Mouse (Mus musculus) mouse embryonic stem cell (cell line): ENCODE measurements around the gene Crybb3.
"Not testable (repeated sequence)": the region's sequence is repeated elsewhere in the genome, so short reads cannot be mapped to it uniquely, and the experiment has no call there.

Experiments
- in situ Hi-C, 2 experiments: fragments of 300-500 bp; cut with MboI; formaldehyde crosslinking; loops; 1 replicate in 1 of 2; 3 replicates in 1 of 2; pipeline ENCODE4 v1.14.3; 2019 to 2020; ENCODE audit warnings: low sequenced_read_pairs in 2 of 2, low pct_unique_long_range_greater_than_20kb in 1 of 2, mixed read lengths in 1 of 2; ENCODE audit not compliant: unreplicated experiment in 1 of 2

Crybb3 gene

DNA sequence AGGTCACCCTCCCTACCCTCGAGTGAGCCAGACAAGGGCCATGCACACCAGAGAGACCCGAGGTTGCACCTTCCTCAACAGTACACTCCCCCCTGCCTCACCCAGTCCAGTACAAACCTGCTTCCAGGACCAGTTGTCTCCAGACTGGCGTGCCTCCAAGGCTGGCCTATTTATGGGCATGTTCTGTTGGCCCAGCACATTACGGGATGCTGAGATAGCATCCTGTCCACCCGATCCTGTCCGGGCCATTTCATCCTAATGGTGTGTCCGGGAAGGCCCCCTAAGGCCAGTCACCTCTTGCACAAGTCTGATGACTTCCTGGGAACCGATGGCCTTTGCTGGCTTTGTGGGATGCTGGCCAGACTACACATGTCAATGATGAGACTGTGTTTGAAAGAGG lies at the start of gene Crybb3:
Crybb3 (minus strand) TSS at position 146 of the 400 bp plus-strand sequence.
- in situ Hi-C loops: no loop called here

DNA sequence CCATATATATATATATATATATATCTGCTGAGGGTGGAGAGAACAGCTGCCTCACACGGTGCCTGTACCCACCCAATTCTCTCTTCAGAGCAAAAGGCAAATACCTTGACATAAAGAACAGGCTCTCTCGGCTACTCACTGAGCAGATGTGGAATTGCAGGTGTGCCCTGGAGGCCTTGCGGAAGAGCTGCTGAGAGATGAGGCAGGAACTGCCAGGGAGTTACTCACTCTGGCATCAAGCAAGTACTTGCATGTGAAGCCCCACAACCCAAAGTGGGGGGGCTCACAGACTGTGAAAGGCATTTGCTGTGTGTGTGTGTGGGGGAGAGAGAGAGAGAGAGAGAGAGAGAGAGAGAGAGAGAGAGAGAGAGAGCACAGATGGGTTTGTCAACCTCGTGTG lies 47.0 kb upstream of the Crybb3 start:
- in situ Hi-C loops: no loop called here

DNA sequence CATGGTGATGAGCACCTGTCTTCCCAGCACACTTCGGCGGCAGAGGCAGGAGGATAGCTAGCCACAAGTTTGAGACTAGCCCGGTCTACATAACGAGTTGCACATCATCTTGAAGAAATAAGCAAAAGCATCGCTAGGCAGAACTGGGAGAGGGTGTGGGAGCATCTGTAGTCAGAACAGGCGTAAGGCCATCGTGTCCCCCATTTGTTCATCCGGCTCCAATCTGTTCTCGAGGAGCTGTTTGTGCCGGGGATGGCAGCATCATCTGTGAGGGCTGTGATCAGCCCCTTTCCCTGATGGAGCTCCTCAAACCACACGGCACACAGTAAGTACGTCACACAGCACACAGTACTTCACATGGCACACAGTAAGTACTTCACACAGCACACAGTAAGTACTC lies 45.1 kb upstream of the Crybb3 start:
- in situ Hi-C loops: no loop called here

DNA sequence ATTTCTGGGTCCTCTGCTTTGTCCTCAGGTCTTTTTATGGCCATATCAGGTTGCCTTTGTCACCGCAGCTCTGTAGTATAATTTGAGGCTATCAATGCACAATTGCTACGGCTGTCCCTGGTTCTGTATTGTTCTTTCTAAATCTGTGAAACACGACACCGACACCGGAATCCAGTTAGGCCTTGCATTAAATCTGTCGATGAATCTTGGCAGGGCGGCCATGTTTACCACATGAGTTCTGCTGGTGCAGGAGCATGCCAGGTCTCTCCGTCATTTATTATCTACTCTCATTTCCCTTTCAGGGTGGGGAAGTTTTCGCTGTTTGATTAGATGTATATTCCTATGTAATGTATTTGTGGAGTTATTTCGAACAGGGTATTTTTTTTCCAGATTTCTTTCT lies 42.3 kb upstream of the Crybb3 start:
- in situ Hi-C loops: no loop called here

DNA sequence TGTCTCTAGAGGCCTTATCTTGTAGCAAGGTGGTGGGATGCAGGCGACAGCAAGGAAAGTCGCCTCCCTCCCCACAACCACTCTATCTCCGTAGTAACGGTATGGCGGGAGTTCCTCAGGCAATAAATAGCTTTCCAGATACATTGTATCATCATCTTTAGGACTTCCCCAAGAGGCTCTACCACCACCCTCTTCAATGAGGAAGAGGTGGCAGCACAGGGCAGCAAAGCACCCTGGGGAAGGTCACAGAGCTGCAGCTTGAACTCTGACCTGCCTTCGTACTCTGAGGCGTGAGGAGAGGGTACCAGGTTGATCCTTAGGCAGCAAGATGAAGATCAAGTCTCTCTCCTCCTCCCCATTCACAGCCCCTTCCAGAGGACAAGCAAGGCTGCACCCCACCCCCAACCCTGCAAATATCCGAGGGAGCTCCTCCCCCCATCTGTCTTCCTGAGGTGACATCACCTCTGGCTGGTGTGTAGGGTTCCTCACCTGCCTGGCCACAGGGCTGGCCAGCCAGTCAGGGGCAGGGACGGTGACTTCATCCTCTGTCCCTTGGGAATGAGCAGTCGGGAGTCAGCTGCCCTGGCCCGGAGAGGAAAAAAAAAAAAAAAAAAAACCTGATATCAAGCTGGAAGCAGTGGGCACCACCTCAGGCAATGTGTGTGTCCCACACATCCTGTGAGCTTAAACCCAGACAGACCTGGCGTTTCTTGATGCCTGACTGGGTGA lies 41.1 kb upstream of the Crybb3 start:
- in situ Hi-C loops: no loop called here

DNA sequence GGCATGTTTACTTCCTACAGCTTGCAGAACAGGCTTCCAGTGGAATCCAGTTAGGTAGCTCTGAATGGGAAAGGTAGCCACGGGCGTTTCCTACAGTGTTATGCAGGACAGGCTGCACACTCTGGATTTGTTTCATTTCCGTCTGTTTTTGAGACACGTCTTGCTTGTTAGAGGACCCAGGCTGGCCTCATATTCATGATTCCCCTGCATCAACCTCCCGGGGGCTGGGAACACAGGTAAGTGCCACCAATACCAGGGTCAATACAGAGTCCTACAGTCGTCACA lies 40.1 kb upstream of the Crybb3 start:
- in situ Hi-C loops: no loop called here

DNA sequence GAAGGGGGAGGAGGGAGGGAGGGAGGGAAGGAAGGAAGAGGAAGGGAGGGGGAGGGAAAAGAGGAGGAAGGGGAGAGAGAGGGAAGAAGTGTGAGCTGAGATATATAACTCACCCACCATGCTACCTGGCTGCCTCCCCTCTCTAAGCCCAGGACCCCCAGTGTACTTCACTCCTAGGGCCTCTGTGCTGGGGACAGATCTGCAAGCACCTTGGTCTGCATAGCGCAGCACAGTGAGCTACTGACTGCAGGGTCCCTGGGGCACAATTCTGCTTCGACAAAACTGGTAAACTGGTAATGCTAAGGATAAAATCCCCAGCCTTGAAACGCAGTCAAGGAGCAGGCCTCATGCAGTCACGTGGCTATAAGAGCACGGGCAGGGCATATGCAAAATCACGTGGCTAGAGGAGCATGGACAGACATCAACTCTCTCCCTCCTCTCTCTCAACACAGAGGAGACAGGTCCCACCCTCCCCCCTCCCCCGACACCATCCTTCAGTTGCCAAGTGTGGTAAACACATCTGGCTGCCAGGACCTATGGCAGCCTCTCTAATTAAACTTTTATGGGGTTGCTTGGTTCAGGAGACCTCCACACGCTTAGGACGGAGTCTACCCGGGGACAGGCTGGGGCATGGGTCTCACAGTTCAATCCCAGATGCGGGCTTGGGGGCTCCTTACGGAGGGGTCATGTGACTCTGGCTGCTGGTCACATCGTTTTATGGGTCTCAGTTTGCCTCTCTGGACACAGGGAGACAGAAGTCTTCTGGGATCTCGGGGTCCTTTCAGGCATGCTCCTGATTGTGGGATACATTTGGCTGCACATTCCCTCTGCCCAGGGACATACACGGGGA lies 39.6 kb upstream of the Crybb3 start:
- in situ Hi-C loops: no loop called here

DNA sequence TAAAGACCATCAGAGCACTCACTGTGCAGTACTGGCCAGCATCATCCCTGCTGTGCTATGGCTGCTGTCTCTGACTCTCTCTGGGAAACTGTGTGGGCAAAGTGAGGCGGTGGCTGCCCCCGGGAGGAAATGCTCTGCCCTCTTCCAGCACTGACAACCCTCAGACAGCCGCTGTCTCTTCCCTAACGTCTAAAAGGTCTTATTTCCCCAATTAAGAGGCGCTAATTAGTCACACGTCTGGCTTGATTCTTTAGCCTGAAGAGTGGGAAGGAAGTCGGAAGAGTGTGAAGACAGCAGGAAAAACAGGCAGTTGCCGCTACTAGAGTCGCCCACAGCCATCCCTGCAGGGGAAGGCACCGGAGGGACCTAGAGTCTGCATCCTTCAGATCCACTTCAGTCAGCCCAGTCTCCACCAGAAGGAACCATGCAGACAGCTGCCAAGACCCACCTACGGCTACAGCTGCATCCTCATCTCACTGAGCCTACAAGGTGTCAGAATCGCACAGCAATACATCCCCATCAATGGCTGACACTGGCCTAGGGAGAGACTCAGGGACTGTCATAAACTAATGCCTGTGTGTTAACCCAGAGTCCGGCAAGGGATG lies 38.6 kb upstream of the Crybb3 start:
- in situ Hi-C loops: no loop called here

DNA sequence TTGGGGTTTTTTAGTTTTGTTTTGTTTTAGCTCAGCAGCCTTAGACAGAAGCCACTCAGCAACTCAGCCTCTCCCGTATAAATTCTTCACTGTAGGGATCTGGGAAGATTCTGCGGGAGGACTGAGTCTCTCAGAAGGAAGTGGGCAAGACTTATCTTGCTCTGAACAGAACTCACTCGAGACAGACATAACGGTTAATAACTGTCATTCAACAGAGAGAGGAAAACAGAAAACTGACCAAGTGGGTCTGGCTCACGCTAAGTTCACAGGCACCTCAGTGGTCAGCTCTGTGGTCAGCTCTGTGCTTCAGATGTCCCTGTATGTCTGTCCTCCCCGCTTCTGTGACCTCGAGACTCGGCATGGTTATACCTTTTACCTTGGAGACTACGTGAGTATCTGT lies 37.9 kb upstream of the Crybb3 start:
- in situ Hi-C loops: no loop called here

DNA sequence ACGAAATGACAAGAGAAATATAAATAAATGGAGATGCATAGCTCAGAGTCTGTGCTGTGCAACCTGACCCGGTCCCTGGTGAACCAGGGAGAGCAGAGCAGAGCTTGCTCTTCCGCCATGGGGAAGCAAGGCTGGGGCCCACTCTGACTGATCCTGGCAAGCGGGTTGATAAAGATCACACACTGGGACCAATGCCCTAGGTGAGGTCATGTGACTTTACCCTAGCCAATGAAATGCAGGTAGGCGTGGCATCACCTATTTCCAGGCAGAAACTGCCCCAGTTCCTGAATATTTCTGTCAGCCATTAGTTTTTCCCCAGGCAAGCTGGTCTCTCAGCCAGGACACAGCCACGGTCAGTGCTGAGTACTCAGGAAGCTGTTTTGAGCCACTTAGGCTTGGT lies 37.3 kb upstream of the Crybb3 start:
- in situ Hi-C loops: no loop called here

DNA sequence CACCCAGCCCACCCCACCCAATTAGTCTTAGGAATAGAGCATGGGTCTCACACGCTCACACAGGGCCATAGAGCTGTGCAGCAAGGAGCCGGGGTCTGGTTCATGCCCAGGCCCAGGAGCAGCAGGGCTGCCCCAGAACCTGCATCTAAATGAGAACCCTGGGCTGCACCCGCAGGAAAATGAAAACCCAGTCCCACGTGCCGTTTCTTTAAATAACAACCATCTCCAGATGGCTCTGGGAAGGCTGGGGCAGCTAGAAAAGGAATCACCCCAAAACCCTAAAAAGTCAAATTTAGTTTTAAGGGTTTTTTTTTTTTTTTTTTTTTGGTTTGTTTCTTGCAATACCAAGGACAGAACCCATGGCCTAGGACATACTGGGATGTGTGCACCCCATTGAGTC lies 36.0 kb upstream of the Crybb3 start:
- in situ Hi-C loops: no loop called here

DNA sequence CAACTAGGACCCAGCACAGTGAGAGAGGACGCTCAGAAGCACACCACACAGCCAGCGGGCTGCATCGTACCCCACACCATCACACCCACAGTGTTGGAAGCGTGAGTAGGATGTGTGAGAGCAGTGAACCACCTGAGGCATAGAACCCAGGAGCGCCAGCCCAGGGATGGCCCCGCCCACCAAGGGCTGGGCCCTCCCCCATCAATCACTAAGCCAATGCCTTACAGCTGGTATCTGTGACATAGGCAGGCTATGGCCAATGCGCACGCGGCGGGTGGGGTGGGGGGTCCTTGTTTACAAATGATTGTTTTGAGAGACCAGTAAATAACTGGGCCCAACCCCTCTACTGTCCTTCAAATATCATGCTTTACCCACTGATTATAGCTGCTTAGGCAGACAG lies 34.5 kb upstream of the Crybb3 start:
- in situ Hi-C loops: no loop called here

DNA sequence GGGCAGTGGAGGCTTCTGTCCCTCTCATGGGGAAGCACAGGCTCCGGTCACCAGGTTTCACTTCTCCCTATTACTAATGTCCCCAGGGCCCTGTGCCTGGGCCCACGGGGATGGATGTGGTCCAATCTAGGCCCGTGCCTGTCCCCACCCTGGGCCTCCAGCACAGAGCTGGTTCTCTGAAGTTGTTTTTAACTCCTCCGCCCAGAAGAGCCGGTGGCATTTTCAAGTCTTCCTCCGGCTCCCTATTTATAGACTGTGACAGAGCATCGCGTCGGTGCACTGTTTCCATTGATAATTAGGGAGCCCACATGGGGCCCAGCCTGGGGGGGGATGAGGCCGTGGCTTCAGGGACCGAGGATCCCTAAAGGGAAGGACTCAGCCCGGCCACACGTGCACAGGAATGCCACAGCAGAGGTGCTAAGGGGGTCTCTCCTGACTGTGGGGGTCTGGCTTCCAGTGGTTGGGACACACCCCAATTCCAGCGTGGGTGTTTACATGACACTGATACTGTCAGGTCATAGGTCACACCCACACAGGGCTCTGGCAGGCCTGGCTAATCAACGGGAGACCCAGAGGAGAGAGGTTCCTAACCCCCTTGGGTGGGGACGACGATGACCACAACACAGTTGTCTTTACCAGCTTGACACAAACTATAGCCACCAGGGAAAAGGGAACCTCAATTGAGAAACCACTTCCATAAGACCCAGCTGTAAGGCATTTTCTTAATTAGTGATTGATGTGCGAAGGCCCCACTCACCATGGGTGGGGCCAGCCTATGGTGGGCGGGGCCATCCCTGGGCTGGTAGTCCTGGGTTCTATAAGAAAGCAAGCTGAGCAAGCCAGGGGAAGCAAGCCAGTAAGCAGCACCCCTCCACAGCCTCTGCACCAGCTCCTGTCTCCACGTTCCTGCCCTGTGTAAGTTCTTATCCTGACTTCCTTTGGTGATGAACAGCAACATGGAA lies 33.2 kb upstream of the Crybb3 start:
- in situ Hi-C loops: no loop called here

DNA sequence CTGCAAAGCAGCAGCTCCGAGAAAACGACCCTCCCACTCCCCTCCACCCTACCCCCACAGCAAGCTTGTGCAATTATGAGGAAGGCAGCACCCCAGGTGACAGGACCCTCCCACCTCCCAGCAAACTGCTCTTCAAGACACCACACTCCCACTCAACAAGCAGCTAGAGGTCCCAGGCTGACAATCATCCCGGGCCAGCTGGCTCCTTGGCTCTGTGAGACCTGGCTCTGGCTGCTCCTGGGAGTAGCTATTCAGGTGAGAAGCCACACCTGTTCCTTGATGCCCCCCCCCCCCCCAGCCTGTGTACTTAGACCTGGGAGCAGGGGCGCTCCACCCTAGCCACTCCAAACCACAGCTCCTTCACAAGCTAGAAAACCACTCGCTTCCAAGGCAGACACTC lies 31.7 kb upstream of the Crybb3 start:
- in situ Hi-C loops: no loop called here

DNA sequence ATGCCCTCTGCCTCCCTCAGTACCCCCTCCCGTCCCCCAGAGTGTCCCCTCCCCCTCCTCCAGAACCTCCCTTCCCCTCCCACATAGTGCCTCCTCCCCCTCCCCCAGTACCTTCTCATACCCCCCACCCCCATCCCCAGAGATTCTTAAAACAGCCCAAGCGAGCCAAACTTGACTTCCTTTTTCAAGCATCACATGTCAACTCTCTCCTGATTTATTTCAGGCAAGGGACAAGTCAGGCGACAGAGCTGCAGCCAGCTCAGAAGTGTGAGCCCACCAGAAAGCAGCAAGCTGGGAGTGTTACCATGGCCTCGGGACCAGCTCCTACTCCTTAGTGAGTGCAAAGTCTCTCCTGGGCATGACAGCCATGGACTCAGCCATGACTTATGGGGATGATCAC lies 30.0 kb upstream of the Crybb3 start:
- in situ Hi-C loops: no loop called here

DNA sequence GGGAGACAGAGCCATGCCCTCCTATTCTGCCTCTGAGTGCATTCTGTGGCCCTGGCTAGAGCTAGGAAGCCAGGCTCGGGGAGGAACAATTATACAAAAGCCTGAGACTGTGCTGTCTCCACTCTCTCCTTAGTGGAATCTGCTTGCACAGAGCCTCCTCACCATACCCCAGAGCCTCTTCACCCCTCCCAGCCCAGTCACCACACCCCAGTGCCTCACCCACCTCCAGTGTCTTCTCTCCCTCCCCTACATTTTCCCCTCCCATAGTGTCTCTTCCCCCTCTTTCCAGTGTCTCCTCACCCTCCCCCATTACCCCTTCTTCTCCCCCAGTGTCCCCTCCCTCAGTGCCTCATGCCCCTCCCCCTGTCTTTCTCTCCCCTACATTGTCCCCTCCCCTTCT lies 29.5 kb upstream of the Crybb3 start:
- in situ Hi-C loops: no loop called here

DNA sequence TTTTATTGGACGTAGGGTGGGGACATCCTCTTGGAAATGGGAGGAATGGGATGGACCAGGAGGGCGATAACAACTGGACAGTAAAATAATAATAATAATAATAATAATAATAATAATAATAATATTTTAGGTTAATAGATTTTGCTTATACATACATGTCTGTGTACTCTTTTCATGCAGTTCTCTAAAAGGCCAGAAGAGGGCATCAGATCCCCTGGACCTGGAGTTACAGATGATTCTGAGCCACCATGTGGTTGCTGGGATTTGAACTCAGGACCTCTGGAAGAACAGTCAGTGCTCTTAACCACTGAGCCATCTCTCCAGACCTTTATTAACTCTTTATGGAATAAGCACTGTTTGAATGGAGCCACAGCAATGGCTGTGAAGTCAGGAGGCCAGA lies 28.3 kb upstream of the Crybb3 start:
- in situ Hi-C loops: not testable (repeated sequence)

DNA sequence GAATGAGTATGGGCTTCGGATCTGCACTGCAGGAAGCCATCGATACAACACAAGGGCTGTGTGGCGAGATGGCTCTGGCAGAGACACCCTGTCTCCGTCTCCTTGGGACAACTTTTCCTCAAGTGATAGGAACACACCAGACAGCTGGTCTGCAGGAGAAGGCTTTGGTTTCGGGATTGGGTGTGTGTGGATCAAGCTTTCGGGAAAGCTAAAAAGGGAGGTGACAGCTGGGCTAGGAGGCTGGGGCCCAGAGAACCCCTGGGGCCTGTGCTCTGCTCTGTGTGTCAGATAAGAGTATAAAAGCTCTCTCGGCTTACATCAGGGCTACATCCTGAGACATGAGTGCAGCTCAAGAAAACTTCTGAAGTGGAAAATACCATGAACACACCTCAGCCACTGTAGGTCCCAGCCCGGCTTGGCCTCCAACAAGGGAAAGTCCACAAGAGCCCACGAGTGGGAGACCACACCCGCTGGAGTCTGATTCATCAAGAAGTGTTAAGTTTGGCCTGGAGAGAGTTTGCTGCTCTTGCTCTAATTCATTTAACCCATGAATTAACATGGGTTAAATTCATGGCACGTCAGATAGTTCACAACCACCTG lies 26.9 kb upstream of the Crybb3 start:
- in situ Hi-C loops: no loop called here
